ENCODE assay signal across 11 mouse cellular contexts in genomic region chr12:110674243-110674642, GRCm38 (mm10). TPM values are rescaled to one million over a fixed set of nuclear protein-coding genes. Genes with fewer than 3 reads are reported as not detected.
DNase-seq lines count a peak whose midpoint lies in the region; ATAC-seq and TF ChIP-seq lines count a peak whose summit lies in the region.
"Had no signal": no experiment of that assay in that cellular context is flagged by ENCODE, and none has a peak within 500 bp of the region (broad histone marks: within the 10 kb centered on the region; RNA-seq: fewer than 3 reads in every experiment).

No protein-coding gene starts in this region.

- no peak overlapping the region for H3K27ac ChIP-seq in forebrain, postnatal 0 days (ENCODE audit: low read depth, low read length)
- no peak overlapping the region for H3K27ac ChIP-seq in forebrain, embryonic 10.5 days
- no peak overlapping the region for H3K27ac ChIP-seq in forebrain, embryonic 14.5 days (ENCODE audit: low read depth, low read length)

- no peak overlapping the region for H3K9ac ChIP-seq in forebrain, postnatal 0 days
- no peak overlapping the region for H3K9ac ChIP-seq in forebrain, embryonic 14.5 days (ENCODE audit: low read length)

- no peak for DNase-seq in forebrain, postnatal 0 days
- no peak for DNase-seq in forebrain, embryonic 10.5 days (ENCODE audit: extremely low spot score, low spot score)
- peak; percentile 19 for DNase-seq in lung, postnatal 14 days
- DNase-seq in lung, postnatal 25 days (ENCODE audit: low spot score) = no peak
- peak; percentile 49 for DNase-seq in NIH3T3 (ENCODE audit: low read depth)
- DNase-seq in mesoderm, embryonic 11.5 days (ENCODE audit: low read depth, low spot score) = peak; percentile 44
- DNase-seq in ovary, postnatal 36 days (ENCODE audit: low spot score) = no peak
- no peak for DNase-seq in forebrain, embryonic 14.5 days (ENCODE audit: low spot score)
- DNase-seq: cerebellum, postnatal 36 days had no signal

- peak; percentile 66 for TF ChIP-seq CTCF in forebrain, postnatal 0 days (IDR thresholded peaks at IDR 0.05; ENCODE audit: low read depth)

- no peak overlapping the region for H3K4me3 ChIP-seq in forebrain, postnatal 0 days (ENCODE audit: low read depth, low read length)
- H3K4me3 ChIP-seq in forebrain, embryonic 10.5 days = no peak overlapping the region
- H3K4me3 ChIP-seq in forebrain, embryonic 14.5 days (ENCODE audit: low read depth, low read length) = no peak overlapping the region

- ATAC-seq in forebrain, postnatal 0 days = no peak
- ATAC-seq in forebrain, embryonic 14.5 days = no peak

- no peak overlapping the region for H3K4me2 ChIP-seq in forebrain, postnatal 0 days (ENCODE audit: low read depth)
- no peak overlapping the region for H3K4me2 ChIP-seq in forebrain, embryonic 14.5 days (ENCODE audit: low read length)

- WGBS in forebrain, postnatal 0 days = 54% methylated on average over 5 of the region's 5 CpGs
- 57% methylated on average over 5 of the region's 5 CpGs for WGBS in forebrain, embryonic 10.5 days
- 59% methylated on average over 5 of the region's 5 CpGs for WGBS in forebrain, embryonic 14.5 days

- no peaks in the 10 kb centered on the region for H3K27me3 ChIP-seq in forebrain, postnatal 0 days (ENCODE audit: insufficient read depth, low read length)
- H3K27me3 ChIP-seq in forebrain, embryonic 10.5 days (ENCODE audit: poor library complexity, severe bottlenecking) = no peaks in the 10 kb centered on the region
- no peaks in the 10 kb centered on the region for H3K27me3 ChIP-seq in forebrain, embryonic 14.5 days (replicated peaks; ENCODE audit: control insufficient read depth, insufficient read depth, low read length)

- peaks cover under 1% of the 10 kb centered on the region; the same call in 1 of the 2 replicates for H3K36me3 ChIP-seq in forebrain, postnatal 0 days (ENCODE audit: insufficient read depth)
- H3K36me3 ChIP-seq in forebrain, embryonic 10.5 days (replicated peaks) = peaks cover 19% of the 10 kb centered on the region
- peaks cover 11% of the 10 kb centered on the region; the same call in 1 of the 2 replicates for H3K36me3 ChIP-seq in forebrain, embryonic 14.5 days (ENCODE audit: control insufficient read depth, insufficient read depth, low read length)

- no peaks in the 10 kb centered on the region for H3K4me1 ChIP-seq in forebrain, postnatal 0 days (ENCODE audit: insufficient read depth)
- H3K4me1 ChIP-seq in forebrain, embryonic 10.5 days = no peaks in the 10 kb centered on the region
- no peaks in the 10 kb centered on the region for H3K4me1 ChIP-seq in forebrain, embryonic 14.5 days (ENCODE audit: control insufficient read depth, insufficient read depth, low read length)

- H3K9me3 ChIP-seq in forebrain, postnatal 0 days (ENCODE audit: low read length) = no peaks in the 10 kb centered on the region
- no peaks in the 10 kb centered on the region for H3K9me3 ChIP-seq in forebrain, embryonic 10.5 days
- H3K9me3 ChIP-seq in forebrain, embryonic 14.5 days (replicated peaks; ENCODE audit: control insufficient read depth, low read length) = no peaks in the 10 kb centered on the region

RNA-seq across cellular contexts. Expression of gene 1700001K19Rik, which starts 8.2 kb away (rescaled TPM):
- total RNA-seq in forebrain, postnatal 0 days (2014; rRNA removed) = not detected in 2 replicates
- not detected in 2 replicates for polyA plus RNA-seq in forebrain, postnatal 0 days (2015; fragmentation: Nextera tagmentation; extraction: Ambion mirVana)
- not detected in 2 replicates for polyA plus RNA-seq in forebrain, embryonic 10.5 days (2016; fragmentation: Nextera tagmentation; extraction: Ambion mirVana)
- not detected in 2 replicates for polyA plus RNA-seq in forebrain, embryonic 14.5 days (2014; fragmentation: Nextera tagmentation; extraction: Ambion mirVana)
- total RNA-seq: gastrocnemius, postnatal 4 days had no signal
- polyA plus RNA-seq: large intestine, adult 2 months had no signal

RNA-seq across cellular contexts. Expression of gene Hsp90aa1, which starts 28.3 kb away (rescaled TPM):
- total RNA-seq in forebrain, postnatal 0 days (2014; rRNA removed) = 703 and 720 TPM in 2 replicates
- polyA plus RNA-seq in forebrain, postnatal 0 days (2015; fragmentation: Nextera tagmentation; extraction: Ambion mirVana) = 1,123 and 1,324 TPM in 2 replicates
- polyA plus RNA-seq in forebrain, embryonic 10.5 days (2016; fragmentation: Nextera tagmentation; extraction: Ambion mirVana) = 1,260 and 1,271 TPM in 2 replicates
- 1,205 and 1,208 TPM in 2 replicates for polyA plus RNA-seq in forebrain, embryonic 14.5 days (2014; fragmentation: Nextera tagmentation; extraction: Ambion mirVana)

Comparison
In these comparisons a context has a peak if more than half of its experiments do, and no peak if none do; other contexts are left out.
1. DNase-seq: peak in lung, postnatal 14 days (single experiment), NIH3T3 (single experiment) and mesoderm, embryonic 11.5 days (single experiment); none in forebrain, postnatal 0 days (single experiment), forebrain, embryonic 10.5 days (single experiment), lung, postnatal 25 days (single experiment), ovary, postnatal 36 days (single experiment) and forebrain, embryonic 14.5 days (single experiment).